Mouse (Mus musculus) ovary, postnatal 36 days (tissue): ENCODE data around the gene Zzz3.

Experiments used
- DNase-seq: peaks from one replicate; pipeline ENCODE4 v3.0.0; 2022; ENCODE audit warnings: low spot score, mixed read lengths

Zzz3 gene

DNA sequence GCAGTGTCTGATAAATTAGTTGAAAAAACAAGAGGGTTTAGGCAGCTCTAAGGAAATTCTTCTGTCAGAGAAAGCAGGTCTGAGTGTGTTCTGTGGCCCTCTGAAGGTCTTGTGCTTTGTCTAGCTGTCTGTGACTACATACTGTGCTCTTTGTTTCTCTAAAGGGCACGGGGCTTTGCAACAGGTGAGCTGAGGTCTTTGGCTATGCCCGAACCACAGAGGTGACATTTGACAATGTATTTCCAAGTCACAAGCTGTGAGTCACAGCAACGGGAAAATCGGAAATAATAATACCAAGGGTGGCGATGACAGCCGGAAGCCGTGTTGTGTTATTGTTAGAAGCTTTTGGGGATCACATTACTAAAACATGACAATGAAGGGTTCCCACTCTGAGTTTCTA is 101.8 kb downstream of the Zzz3 start:
- DNase-seq = no peak

- DNase-seq = no peak
Observed at GRCm38 (mm10) chr3:152497842-152498241, 102.6 kb downstream of the Zzz3 start.

GRCm38 (mm10) chr3:152498968-152499696 is 103.9 kb downstream of the Zzz3 start:
- no peak for DNase-seq

GRCm38 (mm10) chr3:152507900-152508299 is 112.6 kb downstream of the Zzz3 start:
- DNase-seq = no peak

DNA sequence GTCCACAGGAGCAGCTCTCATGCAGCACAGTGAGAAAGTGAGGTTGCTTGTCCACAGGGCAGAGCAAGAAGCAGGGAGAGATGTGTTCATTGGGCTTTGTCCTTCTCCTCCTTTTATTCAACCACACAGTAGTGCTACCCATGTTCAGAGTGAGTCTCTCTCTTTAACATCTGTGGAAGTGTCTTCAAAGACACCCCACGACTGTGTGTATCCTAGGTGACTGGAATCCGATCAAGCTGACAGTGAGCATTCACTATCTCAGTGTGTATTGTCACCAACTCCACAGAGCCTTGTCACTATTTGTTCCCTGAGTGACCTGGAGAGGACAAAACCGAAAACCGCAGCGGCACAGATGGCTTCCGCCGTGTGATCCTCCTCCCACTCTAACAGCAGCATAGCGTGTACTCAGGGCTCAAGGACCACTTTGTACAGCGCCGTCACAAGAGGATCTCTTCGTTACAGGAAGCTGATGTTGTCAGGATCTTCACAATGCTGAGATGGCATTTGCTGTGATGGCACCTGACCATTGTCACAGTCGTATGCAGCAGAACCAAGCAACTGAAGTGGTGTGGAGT is 113.2 kb downstream of the Zzz3 start:
- no peak for DNase-seq

GRCm38 (mm10) chr3:152509268-152509667 is 114.0 kb downstream of the Zzz3 start:
- DNase-seq = no peak
